Mouse (Mus musculus): ENCODE measurements at regions not wholly inside any gene's neighbourhood (a gene's known extent, or its start where the extent isn't known, plus 50 kb on each side); places are given as distances from the start of the nearest gene placed in this dataset.

DNA sequence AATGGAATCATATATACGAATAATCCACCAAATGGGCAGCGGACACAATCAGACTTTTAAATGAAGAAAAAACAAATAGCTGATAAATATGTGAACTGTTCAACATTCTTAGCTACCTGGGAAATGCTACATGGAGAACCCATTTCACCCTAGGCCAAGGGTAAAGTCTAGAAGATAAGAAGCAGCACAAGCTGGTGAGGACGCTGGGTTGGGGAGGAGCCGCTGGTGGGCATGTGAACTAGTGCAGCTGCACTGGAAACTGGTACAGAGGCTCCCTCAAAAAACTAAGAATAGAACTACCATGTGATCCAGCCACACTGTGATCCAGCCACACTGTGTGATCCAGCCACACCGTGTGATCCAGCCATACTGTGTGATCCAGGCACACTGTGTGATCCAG lies 198.8 kb upstream of the Bmper start:
- DNase-seq (ENCODE audit: low spot score in 2 of 2), result no peak

GRCm38 (mm10) chr9:23025247-23025646 lies 197.6 kb upstream of the Bmper start:
- DNase-seq (ENCODE audit: low spot score in 2 of 2), result no peak

GRCm38 (mm10) chr9:23027377-23028313 lies 195.2 kb upstream of the Bmper start:
- DNase-seq (ENCODE audit: low spot score in 2 of 2), result no peak

- DNase-seq (ENCODE audit: low spot score in 2 of 2), result no peak
These were observed 193.5 kb upstream of the Bmper start for GRCm38 (mm10) chr9:23029421-23029820.

DNA sequence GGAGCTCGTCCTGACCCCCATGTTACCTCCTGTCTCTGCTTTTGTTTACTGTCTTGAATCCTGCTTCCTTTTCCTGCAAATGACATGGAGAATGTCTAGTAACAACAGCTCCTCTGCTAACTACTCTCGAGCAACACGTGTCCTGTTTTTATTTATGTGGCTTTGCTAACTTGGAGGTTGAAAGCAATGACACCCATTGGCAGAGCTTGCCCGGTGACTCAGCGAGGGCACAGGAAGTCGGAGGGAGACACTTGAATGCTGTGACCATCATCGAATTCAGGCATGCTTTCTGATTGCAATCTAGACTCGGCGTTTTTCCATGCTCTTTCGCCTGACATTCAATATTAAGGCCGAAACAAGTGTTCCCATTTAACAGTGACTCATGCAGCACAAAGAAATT lies 192.7 kb upstream of the Bmper start:
- no peak for DNase-seq (ENCODE audit: low spot score in 2 of 2)

DNA sequence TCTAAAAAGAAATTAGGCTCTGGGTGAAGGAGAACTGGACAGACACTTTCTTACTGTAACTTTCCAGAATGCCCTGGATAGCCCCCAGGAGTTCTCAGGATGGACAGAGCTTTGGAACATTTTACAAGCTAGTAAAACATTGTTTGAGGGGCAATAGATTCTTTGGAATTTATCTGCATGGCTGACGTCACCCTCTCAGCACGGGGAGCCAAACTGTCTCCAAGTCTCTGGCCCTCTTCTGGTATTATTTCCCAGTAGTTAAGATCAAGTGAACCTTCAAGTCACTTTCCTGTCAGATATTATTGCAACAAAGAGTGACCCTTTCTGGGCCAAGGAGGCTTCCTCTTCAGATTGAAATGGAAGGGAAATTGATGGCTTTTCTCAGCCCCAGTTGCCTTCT lies 192.3 kb upstream of the Bmper start:
- no peak for DNase-seq (ENCODE audit: low spot score in 2 of 2)

DNA sequence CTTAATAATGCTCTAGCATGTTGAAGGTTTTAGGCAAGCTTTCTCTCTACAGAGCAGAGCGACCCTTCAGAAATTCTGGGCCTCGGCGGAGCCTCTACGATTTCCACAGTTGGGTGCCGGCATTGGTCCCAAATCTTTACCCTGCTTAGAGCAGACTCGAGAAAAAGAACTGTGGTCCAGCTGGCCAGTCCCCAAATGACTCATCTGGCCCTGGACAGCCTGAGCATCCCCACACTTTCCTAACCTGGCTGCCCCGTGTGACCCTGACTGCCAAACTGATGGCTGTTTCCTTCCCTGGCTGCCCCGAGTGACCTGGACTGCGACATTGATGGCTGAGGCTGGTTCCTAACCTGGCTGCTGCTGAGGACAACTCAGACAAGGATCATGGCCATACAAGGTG lies 191.0 kb upstream of the Bmper start:
- DNase-seq (ENCODE audit: low spot score in 2 of 2), result no peak

- no peak for DNase-seq (ENCODE audit: low spot score in 2 of 2)
These were observed 187.6 kb upstream of the Bmper start for GRCm38 (mm10) chr9:23035306-23035705.

- DNase-seq (ENCODE audit: low spot score in 2 of 2), result no peak
These were observed 186.8 kb upstream of the Bmper start for GRCm38 (mm10) chr9:23035901-23036610.

DNA sequence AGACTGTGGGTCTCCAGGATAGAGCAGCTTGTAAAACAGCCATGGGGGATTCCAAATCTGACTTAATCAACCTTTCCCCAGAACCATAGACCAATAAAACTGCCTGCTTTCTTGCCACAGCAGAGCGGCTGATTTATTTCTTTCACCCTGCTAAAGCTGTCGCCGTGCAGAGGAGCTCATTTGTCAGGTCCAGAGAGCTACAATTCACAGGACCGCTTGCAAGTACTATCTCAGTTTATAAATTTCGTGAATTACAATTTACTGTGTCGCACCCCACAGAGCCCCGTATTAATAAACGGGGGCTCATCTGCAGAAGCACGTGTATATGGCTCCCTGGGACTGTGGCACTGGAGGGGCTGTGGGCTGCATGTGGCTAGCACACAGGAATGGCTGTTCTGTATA lies 185.4 kb upstream of the Bmper start:
- no peak for DNase-seq (ENCODE audit: low spot score in 2 of 2)

DNA sequence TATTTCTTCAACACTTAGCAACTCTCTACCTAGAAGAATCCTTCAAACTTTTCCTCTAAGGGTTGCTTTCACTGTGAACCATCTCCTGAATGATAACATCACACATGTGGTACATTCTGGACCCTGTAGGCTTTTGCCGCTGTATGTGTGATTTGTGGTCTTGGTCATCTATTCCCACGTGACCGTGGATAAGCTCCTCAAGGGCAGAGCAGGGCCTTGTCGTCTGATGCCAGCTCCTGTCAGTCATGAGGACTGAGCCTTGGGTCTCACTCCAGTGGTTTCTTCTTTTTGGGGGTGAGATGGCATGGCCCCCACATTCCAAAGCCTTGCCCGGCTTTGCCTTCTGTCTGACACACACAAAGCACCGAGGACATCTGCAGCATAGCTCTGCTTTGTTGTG lies 183.3 kb upstream of the Bmper start:
- DNase-seq (ENCODE audit: low spot score in 2 of 2), result no peak

DNA sequence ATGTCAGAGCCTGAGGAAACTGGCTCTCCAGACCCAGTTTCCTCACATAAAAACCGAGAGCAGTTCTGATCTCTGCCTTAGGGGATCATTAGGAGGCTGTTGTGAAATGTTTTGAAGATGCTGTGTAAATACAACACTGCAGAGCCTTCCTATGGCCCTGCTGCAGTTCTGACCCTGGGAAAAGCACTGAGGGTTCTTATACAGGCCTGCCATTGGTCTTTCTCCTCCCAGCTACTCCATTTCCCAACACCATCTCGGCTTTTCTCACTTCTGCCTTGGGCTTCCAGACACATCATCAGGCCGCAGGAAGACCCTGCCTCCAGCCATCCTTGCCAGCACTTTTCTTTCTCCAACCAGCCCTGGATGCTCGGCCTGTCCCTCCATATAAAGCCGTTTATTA lies 181.9 kb upstream of the Bmper start:
- no peak for DNase-seq (ENCODE audit: low spot score in 2 of 2)

DNA sequence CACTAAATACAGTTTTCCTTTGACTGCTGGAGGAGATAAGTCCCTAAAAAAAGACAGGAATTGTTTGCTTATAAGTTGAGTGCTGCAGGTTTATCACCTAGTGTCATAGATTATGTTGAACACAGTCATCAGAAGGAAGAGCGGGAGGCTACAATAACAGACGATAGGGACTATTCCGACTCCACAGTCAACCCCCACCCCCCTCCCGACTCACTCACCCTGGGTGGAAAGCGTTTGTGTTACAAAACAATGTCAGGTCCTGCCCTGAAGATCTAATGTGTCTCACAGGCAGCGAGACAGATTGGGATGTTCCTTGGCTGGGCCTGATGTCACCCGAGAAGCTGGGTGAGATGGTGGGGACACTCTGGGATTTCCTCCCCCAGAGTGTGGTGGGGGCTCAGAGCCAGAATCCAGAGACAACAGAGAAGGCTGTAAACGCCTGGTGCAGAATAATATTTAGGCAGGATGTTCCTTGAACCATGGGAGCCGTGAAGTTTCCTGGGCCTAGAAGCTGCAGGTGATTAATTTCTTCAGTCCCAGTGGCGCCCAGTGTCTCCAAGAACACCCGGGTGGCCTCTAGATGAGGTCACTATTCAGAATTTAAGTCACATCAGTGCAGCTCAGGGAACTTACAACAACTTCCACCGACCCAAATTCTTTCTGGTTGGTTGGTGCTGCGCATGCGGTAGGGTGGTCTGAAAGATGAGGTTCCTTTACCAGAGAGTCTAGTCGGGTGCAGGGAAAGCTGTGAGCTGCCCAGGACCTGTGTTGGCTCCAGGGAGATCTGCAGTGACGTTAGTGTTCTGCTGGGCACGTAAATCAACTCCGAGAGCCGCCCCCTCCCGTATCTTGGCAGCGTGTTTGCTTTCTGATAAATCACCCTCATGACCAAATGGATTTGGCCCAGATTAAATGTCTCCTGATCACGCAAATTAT lies 181.1 kb upstream of the Bmper start:
- no peak for DNase-seq (ENCODE audit: low spot score in 2 of 2)

DNA sequence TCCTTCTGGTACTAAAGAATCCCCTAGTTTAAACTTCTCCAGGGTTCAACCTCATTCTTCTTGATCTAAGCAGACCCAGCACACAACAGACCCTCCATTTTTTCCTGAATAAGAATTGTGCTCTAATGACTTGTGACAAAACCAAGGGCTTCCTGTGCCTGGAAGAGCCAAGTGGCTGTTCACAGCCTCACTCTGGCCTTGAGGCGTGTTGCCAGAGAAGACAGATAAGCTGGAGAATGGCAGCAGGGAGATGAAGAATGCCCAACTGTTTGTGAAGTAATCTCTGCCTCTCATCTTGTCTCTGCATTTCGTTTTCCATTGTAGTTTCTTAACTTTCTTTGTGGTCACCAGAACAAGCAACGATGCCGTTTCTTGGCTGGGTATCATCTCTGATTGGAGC lies 179.9 kb upstream of the Bmper start:
- DNase-seq (ENCODE audit: low spot score in 2 of 2), result no peak

DNA sequence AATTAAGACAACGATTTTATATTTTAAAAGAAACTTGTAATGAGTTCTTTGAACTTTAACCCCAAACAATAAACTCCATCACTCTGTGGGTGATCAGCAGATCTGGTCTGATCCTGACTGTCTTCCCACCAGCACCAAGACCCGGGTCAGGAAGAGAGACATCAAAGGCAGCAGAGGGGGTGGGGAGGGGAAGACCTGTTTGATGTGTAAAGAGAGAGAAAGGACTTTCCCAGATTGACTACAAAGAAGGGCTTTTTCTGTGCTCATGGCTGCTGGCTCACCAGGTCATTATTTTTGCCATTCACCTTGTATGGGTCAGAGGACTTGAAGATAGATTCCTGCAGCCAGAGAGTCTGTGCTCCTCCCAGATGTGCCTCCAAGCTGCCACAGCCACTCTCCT lies 177.4 kb upstream of the Bmper start:
- no peak for DNase-seq (ENCODE audit: low spot score in 2 of 2)

DNA sequence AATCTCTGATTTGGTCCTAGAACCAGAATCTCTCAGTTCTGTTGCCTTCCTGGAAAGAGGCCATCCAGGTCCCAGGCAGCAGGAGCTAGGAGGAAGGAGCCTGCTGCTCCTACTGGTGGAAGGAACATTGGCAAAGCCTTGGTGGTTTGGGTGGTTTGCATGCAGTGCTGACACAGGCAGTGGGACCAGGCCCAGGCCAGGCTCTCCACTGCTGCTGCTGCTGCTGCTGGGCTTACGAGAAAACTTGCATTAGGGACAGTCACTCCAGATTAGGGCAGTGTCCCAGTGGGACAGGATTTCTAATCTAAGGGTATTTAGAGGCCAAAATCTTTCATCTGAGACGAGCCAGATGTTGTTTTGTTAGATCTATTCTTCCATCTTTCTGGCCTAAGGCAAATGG lies 172.1 kb upstream of the Bmper start:
- DNase-seq (ENCODE audit: low spot score in 2 of 2), result no peak

GRCm38 (mm10) chr9:23059526-23059925 lies 163.3 kb upstream of the Bmper start:
- DNase-seq (ENCODE audit: low spot score in 2 of 2), result no peak

GRCm38 (mm10) chr9:23060526-23060925 lies 162.3 kb upstream of the Bmper start:
- no peak for DNase-seq (ENCODE audit: low spot score in 2 of 2)

DNA sequence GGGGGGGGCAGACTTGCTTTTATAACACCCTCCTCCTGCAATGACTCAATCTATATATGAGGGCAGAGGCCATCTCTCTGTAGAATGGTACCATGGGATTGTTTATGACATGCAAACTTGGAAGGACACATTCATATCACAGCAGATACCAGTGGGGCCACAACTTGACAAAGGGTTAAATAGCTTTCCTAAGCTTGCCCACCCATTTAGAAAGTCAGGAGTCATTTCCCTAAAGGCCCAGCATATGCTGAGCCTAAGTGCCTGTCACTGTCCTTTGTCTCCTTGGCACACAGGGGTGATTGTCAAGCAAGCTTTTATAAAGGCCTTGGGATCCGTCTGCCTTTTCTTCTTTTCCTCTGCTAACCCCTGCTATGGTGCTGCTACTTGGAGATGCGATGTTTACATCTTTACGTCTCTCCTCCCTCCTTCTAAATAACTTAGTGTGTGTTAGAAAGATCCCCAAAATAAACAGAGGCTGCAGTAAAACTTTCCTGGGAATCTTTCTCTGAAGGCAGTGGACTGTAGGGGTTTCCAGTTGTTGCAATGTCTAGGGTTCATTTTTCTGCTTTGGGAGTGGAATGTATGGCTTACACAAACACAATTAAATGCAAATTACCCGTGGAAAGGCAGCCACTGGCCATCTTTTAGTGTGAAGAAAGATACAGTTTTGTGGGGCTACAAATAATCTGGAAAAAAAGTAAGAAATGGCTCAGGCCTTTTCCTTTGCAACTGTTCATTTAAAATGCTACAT lies 161.5 kb upstream of the Bmper start:
- no peak for DNase-seq (ENCODE audit: low spot score in 2 of 2)

DNA sequence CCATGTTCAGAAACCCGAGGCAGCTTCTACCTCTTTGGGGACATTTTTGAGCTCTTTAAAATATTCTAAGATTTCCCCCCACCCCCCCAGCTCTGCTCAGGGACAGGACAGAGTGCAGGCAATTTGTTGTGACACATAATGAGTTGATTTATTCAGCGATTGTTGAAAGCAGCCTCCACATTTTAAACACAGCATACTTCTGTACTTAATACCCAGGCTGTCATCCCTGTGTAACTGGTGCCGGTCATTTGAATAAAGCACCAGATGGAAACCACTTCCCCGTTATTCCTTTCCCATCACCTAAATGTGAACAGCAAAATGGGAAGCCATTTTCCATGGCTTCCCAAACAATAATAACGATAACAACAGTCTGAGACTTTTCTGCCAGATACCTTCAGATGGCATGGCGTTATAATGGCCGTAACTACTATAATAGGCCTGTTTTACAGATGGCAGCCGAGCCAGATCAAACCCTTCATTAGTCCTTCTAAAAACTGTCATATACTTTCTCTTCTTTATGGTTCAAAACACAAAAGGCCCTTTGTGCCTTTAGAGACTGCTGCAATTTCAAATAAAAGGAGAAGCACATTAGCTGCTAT lies 160.7 kb upstream of the Bmper start:
- DNase-seq (ENCODE audit: low spot score in 2 of 2), result no peak
